Mouse (Mus musculus) effector memory CD4-positive, alpha-beta T cell, adult 7 months (primary cell): ENCODE data around the gene Gipc3. TPM values are rescaled to one million over a fixed set of nuclear protein-coding genes. Genes with fewer than 3 reads are reported as not detected.

Experiments
- polyA plus RNA-seq: library from polyadenylated mRNA; unstranded; fragments of 100-300 nt; shearing (Covaris generic); gene quantifications from one replicate; pipeline ENCODE4 v1.2.1, GENCODE M21; 2017

The Gipc3 gene
- polyA plus RNA-seq = not detected

DNA sequence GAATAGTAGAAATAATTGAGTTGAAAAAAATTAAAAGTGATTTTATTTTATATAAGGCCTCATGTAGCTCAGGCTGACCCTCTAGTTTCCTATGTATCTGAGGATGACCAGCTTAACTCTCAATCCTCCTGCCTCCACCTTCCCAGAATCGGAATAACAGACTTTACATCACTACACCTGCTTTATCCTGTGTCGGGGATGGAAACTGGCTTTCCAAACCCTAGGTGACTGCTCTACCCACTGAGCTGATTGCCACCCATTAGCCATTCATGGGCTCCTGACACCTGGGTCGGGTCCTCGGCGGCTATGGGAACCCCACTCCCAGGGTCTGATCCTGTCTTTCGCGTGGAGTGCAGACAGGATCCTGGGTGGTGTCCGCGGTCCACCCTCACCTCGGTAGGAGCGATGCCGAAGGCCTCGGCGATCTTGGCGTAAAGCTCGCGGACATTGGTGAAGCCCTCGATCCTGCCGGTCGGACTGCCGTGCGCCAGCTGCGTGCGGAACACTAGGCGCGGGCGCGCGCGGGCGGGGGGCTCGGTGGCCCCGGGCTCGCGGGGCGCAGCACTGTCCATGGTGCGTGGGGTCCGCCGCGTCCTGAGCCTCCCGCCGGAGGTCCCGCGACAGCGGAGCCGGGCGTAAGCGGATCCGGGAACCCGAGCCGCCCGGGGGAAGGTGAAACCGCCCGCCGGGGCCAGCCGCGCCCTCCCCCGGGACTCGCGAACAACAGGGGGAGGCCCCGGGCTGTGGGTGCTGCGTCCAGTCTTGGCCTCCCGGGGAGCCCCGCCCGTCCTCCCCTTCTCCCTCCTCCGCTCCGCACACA lies at the start of gene Gipc3:
Gipc3 (minus strand) TSS at position 581 of the 820 bp plus-strand sequence.

DNA sequence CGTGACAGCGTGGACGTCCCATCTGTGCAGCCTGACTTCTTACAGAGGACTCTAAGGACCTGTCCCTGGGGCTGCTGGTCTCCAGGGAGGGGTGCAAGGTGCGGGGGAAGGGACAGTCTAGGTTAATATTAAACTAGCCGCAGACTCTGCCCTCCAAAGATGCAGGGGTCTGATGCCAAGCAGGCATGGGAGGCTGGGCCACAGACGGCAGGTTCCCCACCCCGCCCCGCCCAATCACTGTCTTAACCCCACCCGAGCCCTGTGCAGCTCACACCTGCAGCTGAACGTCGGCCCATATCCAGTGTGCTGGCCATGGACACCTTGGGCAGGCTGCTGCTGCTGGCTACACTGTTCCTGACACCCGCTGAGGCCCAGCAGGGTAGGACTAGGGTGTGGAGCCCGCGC lies 49.7 kb upstream of the Gipc3 start, which contains the start of gene Smim24:
Smim24 (plus strand) TSS at position 271 of the 405 bp plus-strand sequence.

DNA sequence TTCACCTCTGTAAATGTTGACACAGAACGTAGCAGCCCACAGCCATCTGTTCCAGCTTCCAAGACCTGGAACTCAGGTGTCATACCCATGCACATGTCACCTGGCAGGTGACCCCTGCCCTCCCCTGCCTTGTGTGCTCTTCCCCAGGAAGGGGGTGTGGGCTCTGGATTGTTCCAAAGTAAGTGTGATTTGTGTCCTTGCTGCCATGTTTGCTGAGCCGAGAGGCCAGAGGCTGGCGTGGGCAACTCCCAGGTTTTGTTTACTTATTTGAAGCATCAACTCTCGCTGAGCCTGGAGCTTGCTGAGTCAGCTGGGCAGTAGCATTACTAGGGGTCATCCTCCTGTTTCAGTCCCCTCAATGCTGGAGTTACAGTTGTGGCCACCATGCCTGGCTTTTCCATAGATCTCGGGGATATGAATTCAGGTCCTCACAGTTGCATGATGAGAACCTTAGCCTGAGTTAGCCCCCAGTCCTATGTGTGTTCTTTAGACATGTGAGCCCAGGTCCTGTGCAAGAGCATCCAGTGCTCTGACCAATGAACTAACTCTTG lies 45.5 kb upstream of the Gipc3 start, which contains the start of gene Gm48552:
Gm48552 (plus strand) TSS at position 501 of the 551 bp plus-strand sequence.

DNA sequence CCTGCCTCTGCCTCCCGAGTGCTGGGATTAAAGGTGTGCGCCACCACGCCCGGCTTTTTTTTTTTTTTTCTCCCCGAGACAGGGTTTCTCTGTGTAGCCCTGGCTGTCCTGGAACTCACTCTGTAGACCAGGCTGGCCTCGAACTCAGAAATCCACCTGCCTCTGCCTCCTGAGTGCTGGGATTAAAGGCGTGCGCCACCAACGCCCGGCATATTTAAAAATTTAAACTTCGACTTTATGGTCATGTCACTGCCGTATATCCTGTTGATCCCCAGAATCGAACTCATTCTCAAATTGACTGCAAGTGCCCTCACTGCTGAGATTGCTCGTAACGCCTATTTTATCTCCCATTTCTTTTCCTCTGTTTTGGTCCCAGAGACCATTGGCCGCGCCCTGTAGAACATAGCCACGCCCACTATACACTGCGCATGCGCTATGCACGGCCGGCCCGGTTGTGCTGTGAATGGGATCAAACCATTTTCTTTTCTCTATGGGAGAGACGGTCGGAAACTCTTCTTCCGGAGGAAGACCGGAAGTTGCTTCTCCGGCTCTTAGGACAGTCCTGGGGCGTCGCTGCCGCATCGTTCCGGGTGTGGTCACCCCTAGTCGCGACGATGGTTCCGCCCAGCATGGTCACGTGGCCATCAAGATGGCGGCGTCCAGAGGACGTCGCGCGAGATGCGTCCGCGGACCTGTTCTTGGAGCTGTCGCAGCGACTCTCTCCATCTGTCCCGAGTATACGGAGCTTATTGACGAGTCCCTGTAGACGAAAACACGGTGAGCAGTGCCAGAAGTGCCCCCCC lies 40.9 kb upstream of the Gipc3 start, which contains the start of the genes Dohh and Gm48551:
Dohh (plus strand) TSS at position 627 of the 803 bp plus-strand sequence.
Gm48551 (plus strand) TSS at position 665 of the 803 bp plus-strand sequence.

DNA sequence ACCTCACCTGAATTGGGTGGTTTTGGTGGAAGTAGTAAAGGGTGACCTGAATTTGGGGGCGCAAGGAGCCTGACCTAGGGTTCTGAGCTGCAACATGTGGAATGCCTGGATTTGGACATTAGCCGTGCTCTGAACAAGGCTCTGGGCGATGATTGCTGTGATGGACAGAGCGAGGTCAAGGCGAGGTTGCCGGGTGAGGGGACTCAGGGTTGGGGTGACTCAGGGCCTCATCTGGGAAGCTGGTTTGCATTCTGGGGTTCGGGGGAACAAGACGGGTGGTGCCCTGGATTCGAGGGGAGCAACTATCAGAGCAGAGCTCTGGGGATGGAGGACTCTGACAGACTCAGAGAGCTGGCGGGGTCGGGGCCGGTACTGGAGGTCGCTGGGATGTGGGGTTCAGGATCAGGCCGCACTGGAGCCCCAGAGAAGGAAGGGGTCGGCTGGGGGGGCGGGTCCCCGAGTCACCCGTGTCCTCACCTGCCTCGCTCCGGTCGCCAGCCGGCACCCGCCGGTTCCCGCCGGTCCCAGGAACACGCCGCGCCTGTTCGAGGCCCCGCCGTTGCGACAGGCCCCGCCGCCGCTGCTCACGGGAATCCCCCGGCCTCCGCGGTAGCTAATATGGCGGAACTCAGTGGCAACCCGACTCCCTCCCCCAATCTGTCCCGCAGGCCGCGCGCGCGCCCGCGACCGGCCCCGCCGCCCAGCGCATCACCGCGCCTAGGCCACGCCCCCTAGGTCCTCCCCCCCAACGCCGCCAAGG lies 34.9 kb upstream of the Gipc3 start, which contains the start of gene Fzr1:
Fzr1 (minus strand) TSS at position 724 of the 760 bp plus-strand sequence.

DNA sequence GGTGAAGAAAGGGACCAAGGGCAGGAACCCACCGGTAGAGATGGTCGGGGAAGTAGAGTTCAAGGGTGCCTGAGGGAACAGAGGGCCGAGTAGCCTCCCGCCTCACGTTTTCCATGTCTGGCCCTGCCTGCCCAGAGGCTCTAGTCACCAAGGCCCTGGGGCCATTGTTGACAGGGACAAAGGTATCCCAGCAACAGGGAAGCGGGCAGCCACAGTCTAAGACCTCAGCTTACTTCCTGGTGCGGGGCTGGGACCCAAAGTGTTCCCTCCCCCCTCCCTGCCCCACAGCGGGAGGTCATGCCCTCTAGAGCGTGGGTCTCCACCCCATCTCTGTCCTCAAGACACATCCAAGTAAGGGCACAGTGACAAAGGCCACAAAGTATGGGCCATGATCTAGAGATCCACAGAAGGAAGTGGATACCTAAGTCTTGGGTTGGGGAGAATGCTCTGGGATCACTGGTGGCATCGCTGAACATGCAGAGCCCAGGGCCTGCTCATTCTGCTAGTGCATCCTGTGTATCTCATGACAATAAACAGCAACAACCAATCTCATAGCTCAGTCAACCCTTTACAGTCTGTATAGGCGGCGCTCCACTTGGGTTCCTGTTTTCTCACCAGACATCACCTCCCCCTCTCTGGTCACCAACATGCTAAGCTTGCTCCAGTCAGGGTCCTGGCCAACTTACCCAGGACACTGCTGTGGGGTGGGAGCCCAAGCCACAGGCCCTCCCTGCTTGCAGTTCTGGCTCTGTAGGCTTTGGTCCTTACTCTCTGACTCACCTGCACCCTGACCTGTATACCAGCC lies 22.8 kb upstream of the Gipc3 start, which contains the start of gene 4930404N11Rik:
4930404N11Rik (minus strand) TSS at position 145 of the 805 bp plus-strand sequence.

DNA sequence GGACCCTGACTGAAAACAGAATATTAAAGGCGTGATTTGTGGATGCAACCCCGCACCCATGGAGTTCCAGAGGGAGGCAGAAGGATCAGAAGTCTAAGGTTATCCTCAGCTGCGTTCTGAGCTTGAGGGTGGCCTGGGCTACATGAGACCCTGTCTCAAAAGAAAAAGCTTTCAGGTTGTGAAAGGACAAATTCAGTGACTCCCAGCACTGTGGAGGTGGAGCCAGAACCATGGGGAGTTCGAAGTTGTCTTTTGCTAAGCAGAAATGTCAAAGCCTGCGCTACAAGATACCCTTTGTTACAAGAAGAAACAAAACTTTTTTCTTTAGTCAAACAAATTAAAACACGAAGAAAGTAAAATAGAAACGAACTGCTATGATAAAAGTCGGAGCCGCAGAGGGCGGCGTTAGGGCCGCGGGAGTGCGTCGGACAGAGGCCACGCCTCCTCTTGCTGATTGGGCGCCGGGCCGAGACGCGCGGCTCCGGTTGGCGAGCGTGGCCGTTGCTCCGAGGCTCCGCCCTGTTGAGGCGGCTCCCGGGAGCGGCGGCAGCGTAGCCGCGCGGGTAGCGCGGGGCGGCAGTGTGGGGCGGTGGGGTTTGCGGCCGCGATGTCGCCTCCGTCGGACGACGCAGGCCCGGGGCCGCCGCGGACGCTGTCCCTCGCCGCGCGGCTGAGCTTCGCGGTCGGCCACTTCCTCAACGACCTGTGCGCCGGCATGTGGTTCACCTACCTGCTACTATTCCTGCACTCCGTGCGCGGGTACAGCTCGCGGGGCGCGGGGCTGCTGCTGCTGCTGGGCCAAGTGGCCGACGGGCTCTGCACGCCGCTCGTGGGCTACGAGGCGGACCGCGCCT lies 14.2 kb upstream of the Gipc3 start, which contains the start of gene Mfsd12:
Mfsd12 (plus strand) TSS at position 501 of the 854 bp plus-strand sequence.

DNA sequence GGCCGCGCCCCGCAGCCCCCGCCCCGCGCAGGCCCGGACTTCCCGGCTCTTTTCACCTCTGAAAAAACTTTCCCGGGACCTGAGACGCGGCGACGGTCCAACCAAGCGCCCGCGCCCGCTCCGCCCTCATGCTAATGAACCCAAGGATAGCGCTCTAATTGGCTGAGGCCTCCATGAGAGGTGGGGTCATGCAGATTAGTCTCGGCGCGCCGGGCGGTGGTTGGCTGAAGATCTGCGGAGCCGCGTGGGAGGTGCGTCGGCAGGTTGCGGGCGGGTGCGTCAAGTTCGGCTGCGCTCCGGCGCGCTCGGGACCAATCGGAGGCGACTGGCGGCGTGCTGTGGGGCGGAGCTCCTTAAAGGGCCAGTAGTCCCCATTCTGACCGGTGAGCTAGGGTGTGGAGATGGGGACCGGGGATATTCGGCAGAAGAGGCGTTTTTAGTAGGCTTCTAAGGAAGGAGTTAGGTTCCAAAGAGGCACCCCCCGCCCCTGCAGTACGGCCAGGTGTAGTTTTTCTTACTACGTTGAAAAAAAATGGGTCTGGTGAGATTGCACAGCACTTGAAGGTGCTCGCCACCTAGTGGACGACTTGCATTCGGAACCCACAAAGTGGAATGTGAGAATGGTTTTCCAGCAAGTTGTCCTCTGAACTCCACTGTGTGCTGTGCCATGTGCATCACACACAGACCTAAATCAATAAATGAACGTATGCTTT lies 7.4 kb upstream of the Gipc3 start, which contains the start of gene Hmg20b:
Hmg20b (minus strand) TSS at position 130 of the 713 bp plus-strand sequence.

DNA sequence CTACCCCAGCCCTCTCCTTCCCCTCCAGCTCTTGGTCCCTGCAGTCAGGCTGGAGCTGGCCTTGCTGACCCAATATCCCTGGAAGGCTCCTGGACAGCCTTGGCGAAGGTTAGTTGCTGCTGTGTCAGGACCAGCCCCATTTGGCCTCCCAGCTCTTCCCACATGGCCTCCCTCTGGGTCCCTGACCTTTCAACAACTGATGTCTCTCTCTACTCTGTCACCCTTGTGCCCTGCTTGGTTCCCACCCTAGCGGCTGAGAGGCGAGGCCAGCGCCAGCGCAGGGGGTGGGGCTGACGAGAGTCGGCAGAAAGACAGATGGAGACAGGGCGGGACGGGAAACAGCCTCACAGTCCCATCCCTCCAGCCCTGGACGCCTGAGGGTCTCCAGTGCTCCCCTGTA lies 14.7 kb downstream of the Gipc3 start, which contains the start of gene Tbxa2r:
Tbxa2r (plus strand) TSS at position 346 of the 400 bp plus-strand sequence.

DNA sequence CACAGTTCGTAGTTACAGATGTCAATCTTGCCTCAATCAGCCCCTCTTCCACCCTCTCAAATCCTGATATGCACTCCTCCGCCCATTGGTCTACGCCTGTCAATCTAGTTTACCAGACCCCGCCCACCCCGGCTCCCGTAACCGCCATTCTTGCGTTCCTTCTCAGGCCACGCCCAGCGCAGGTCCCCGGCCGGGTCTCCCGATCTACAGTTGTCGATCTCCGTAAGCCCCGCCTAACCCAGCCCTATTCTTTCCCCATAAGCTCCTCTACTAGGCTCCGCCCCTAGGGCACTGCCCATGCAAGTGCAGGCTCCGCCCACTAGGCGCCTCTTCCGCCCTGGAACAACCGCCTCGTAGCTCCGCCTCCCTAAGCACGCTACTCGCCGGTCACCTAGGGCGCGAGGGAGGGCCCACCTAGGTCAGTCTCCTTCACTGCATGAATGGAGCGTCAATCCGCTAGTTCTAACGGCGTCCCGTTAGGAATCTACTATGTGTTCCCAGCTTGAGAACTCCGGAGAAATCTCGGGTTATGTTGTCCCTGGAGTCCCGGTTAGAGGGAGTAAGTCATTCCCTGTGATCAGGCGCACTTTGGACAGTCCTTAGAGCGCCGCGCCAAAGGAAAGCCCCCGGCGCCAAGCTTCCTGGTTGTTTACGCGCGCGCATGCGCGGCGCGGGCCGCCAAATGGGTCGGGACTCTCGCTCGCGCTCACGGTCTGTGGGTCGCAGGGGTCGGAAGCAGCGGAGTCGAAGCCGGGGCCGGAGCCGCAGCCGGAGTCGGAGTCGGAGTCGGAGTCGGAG lies 22.3 kb downstream of the Gipc3 start, which contains the start of gene Cactin:
Cactin (plus strand) TSS at position 554 of the 798 bp plus-strand sequence.

DNA sequence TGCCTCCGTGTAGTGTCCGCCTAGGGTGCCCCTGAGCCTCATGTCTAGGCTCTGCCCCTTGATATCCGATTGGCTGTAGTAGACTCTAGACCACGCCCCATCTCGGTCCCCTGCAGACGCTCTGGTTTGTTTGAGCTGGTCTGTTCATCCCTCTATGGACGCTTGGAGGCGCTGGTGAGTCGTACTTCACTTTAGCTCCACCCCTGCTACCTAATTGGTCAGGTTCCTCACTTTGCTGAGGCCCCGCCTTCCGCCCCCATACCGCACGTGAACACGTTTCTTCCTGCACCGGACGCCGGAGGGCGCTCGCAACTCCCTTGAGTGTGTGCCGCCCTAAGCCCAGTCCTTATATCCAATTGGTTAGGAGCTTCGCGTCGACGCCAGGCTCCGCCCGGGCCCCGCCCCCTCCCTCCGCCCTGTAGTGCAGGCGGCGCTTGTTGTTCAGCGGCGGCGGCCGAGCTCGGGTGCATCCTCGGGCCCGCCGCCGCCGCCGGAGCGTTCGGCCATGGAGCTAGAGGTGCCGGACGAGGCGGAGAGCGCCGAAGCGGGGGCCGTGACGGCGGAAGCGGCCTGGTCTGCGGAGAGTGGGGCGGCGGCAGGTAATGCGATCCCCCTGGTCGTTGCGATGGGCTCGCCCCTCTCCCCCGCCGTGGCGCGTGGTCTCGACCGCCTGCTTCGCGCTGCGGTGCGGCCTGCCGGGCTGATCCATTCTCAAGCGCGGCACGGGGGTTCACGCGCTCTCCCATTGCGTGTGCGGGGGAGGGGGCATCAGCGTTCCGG lies 50.3 kb downstream of the Gipc3 start, which contains the start of gene Pip5k1c:
Pip5k1c (plus strand) TSS at position 410 of the 780 bp plus-strand sequence.

DNA sequence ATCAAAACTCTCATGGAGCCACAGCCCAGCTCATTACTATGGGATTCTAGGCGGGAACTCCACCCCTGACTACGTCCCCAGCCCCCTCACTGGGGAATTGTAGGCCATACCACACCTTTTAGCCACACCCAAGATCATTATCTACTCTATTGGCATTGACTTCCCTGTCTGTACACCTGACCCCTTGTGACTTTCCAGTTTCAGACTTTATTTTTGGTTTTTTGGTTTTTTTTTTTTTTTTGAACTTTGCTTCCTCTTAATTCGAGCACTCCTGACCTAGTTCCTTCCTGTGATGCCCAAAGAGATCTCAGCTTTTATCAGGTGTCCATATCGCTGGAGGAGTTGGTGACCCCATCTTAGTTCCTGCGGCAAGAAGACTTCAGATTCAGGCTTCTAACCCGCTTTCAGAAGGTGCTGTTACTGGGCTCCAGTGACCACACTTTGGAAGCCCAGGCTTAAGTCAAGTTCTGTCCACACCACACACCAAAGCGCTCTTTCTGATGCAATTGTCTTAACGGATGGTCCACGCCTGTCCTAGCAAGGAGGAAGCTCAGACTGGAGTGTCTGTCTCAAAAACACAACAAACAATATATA lies 51.5 kb downstream of the Gipc3 start, which contains the start of gene Tjp3:
Tjp3 (minus strand) TSS at position 71 of the 594 bp plus-strand sequence.

